Mouse (Mus musculus) liver, postnatal 0 days (tissue): Measurements from ENCODE around the gene Ntm. TPM values are rescaled to one million over a fixed set of nuclear protein-coding genes. Genes with fewer than 3 reads are reported as not detected.

Experiments used
- ATAC-seq: fragments of 200-750 bp; cut with Nextera tagmentation; 2 replicates; pipeline ENCODE4 v1.8.0; 2017; ENCODE audit warnings: mild to moderate bottlenecking, moderate library complexity
- DNase-seq: peaks from one replicate; pipeline ENCODE4 v3.0.0-alpha.2; 2016
- H3K27ac ChIP-seq: fragments of 300-500 bp; sonication (generic); 2 replicates; pipeline ENCODE4 v1.5.1; 2014; ENCODE audit warnings: antibody characterized with exemption, moderate library complexity, mild to moderate bottlenecking, low read depth
- H3K27me3 ChIP-seq: fragments of 300-500 bp; sonication (generic); 2 replicates; pipeline ENCODE4 v1.6.1; 2014; ENCODE audit warnings: low read length, control low read depth, mixed read lengths; ENCODE audit not compliant: insufficient read depth
- H3K36me3 ChIP-seq: fragments of 300-500 bp; sonication (generic); replicated peaks from 2 replicates; pipeline ENCODE4 v1.6.1; 2014; ENCODE audit warnings: mild to moderate bottlenecking, control low read depth, low read length, moderate library complexity, mixed read lengths; ENCODE audit not compliant: insufficient read depth
- H3K4me1 ChIP-seq: fragments of 300-500 bp; sonication (generic); 2 replicates; pipeline ENCODE4 v1.6.1; 2014; ENCODE audit warnings: antibody characterized with exemption, mild to moderate bottlenecking, control low read depth; ENCODE audit not compliant: insufficient read depth
- H3K4me2 ChIP-seq: fragments of 300-500 bp; sonication (generic); 2 replicates; pipeline ENCODE4 v1.6.1; 2014; ENCODE audit warnings: low read depth, mild to moderate bottlenecking, low read length, moderate library complexity, mixed read lengths
- H3K4me3 ChIP-seq: fragments of 300-500 bp; sonication (generic); 2 replicates; pipeline ENCODE4 v1.5.1; 2014; ENCODE audit warnings: low read depth, low read length
- H3K9ac ChIP-seq: fragments of 300-500 bp; sonication (generic); replicated peaks from 2 replicates; pipeline ENCODE4 v1.6.1; 2014; ENCODE audit warnings: mild to moderate bottlenecking, moderate library complexity
- H3K9me3 ChIP-seq: fragments of 300-500 bp; sonication (generic); 2 replicates; pipeline ENCODE4 v1.6.1; 2016; ENCODE audit warnings: mild to moderate bottlenecking, control low read depth, low read length, mixed read lengths
- CTCF ChIP-seq: sonication (generic); IDR thresholded peaks from 2 replicates; pipeline ENCODE4 v1.5.1; 2016; ENCODE audit warnings: antibody characterized with exemption, low read depth
- EP300 ChIP-seq: IDR thresholded peaks from 2 replicates; pipeline ENCODE4 v1.6.1; 2016; ENCODE audit warnings: antibody characterized with exemption, low read depth, mild to moderate bottlenecking
- WGBS: fragments of 180-500 bp; shearing (Covaris S2); extraction: QIAGEN DNeasy Blood & Tissue Kit; methylation state at CpG from one replicate; pipeline ENCODE4 v1.1.7; 2014; ENCODE audit not compliant: insufficient replicate concordance; 5-methylcytosine and 5-hydroxymethylcytosine counted together
- polyA plus RNA-seq: library from polyadenylated mRNA; unstranded; fragments of >200 nt; fragmentation: Nextera tagmentation; extraction: Ambion mirVana; gene quantifications from 2 replicates; pipeline ENCODE4 v1.2.1, GENCODE M21; 2015

The Ntm gene
- polyA plus RNA-seq, 1 experiment from 2014 or later = 1.00 TPM

DNA sequence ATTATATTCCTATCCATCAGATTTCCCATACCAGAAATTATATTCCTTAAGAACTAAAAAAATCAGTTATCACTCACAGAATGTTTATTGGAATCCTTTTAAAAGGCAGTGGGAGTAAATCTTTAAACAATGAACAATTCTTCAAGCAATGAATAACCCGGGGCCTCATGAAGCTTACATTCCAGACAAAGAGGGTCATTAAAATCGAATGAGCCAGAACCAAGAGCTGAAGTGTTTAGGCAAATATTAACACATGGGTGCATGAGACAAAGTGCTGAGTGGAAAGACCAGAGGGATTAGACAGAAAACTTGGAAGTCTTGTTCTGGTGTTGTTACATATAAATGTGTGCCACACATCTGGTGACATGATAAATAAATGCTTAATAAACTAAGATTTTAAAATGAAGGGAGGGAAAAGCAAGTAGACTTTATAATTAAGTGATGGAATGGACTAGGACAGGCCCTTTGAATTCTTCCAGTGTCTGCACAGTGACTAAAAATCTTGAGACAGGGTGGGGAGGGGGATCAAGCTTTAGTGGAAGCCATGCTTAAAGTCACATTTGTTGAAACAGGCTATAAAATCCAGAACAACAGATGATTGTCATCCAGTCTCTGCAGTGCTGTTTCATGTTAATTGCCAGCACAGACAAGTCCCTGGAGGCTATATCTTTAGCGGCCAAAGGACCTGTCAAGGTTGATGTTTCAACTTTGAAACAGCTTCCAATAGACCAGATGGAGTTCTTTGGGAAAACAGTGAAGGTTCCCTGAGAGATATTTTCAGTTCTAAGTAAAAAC is 630.4 kb downstream of the Ntm start:
- Histone ChIP-seq H3K27me3 (no peaks in the 10 kb centered on the region), H3K4me2 (no peak overlapping the region), H3K4me3 (no peak overlapping the region), H3K36me3 (no peaks in the 10 kb centered on the region), H3K4me1 (no peaks in the 10 kb centered on the region), H3K27ac (no peak overlapping the region), H3K9me3 (no peaks in the 10 kb centered on the region), H3K9ac (no peak overlapping the region)
- TF ChIP-seq CTCF (no peak), EP300 (no peak)
- 49% methylated on average over 3 of the region's 3 CpGs for WGBS
- ATAC-seq = no peak
- DNase-seq = no peak

DNA sequence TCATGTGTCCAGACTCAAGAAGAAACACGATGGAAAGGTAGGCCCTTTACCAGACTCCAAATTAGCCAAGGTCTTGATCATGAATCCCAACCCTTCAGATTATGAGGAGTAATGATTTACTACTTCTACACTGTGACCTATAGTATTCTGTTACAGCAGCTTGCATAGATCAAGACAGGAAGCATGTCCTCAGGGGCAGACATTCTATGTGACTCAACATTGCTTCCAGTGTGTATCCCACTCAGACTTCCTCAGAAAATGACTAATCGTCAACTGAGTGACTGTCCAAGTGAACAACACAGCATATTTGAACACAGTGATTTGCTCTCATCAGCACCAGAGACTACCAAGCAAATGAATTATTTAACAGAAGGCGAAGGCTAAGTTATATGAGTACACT is 632.5 kb downstream of the Ntm start:
- H3K9ac ChIP-seq = no peak overlapping the region
- no peaks in the 10 kb centered on the region for H3K27me3 ChIP-seq
- ATAC-seq (no peak), DNase-seq (no peak)
- no peak overlapping the region for H3K4me2 ChIP-seq
- WGBS = 61% methylated on average over 3 of the region's 3 CpGs
- no peaks in the 10 kb centered on the region for H3K36me3 ChIP-seq
- no peak overlapping the region for H3K27ac ChIP-seq
- H3K4me1 ChIP-seq = no peaks in the 10 kb centered on the region
- no peak overlapping the region for H3K4me3 ChIP-seq
- no peaks in the 10 kb centered on the region for H3K9me3 ChIP-seq
- TF ChIP-seq EP300 (no peak), CTCF (no peak)

DNA sequence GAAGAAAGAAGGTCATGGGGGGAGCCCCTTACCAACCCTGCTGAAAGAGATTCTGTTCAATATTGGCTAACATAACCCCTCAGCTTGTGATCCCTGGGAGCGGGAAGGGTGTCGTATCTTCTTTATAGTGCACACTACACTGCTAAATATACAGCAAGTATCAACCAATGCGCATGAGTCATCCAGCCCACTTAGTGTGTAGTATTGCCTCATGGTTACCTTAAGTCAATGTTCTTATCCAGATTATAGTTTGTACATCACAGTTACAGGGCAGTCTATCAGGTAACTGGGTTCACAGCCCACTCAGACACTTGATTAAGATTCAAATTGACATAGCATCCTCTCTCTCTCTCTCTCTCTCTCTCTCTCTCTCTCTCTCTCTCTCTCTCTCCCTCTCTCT is 636.7 kb downstream of the Ntm start:
- Histone ChIP-seq H3K4me1 (no peaks in the 10 kb centered on the region), H3K4me3 (no peak overlapping the region), H3K36me3 (no peaks in the 10 kb centered on the region), H3K4me2 (no peak overlapping the region), H3K27me3 (no peaks in the 10 kb centered on the region), H3K9me3 (no peaks in the 10 kb centered on the region), H3K9ac (no peak overlapping the region), H3K27ac (no peak overlapping the region)
- WGBS = 78% methylated on average over 3 of the region's 3 CpGs
- DNase-seq (no peak), ATAC-seq (no peak)
- no peak for TF ChIP-seq EP300
- no peak for TF ChIP-seq CTCF

DNA sequence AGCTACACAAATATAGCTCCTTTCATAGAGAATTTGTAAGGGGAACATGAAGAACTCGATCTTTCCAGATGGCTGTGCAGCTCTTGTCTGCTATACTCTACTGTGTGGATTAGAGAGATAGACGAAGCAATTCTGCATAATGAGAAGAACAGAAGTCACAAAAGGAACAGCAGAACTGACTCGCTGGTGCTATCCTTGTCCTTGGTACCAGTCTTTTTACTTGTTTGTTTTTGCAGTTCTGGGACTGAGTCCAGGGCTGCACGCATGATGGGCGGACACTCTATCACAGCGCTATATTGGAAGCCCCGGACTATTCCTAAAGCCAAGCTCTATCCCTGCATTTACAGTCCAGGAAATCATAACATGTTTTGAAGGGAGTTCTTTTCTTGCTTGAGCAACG is 637.8 kb downstream of the Ntm start:
- Histone ChIP-seq H3K4me1 (no peaks in the 10 kb centered on the region), H3K27ac (no peak overlapping the region), H3K4me3 (no peak overlapping the region), H3K27me3 (no peaks in the 10 kb centered on the region), H3K36me3 (no peaks in the 10 kb centered on the region), H3K4me2 (no peak overlapping the region), H3K9me3 (no peaks in the 10 kb centered on the region), H3K9ac (no peak overlapping the region)
- no peak for DNase-seq
- 74% methylated on average over 8 of the region's 8 CpGs for WGBS
- TF ChIP-seq CTCF = no peak
- no peak for TF ChIP-seq EP300
- no peak for ATAC-seq

DNA sequence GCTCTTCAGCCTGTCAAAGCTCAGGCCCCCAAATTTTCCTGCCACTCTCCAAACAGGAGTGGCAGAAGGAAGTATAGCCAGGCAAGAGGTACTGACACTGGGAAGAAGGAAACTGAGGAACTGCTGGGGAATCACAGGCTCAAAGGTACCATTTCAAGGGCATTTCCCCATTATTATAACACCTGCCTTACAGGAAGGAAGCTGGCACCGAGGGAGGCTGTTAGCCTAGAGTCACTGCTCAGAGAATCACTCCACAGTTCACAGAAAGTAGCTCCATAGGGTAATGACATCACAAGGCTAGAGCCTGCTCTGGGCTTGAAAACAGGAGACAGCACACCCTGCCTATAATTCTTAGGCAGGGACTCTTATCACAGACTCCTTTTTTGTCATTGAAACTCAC is 643.7 kb downstream of the Ntm start:
- H3K4me3 ChIP-seq = no peak overlapping the region
- ATAC-seq = no peak
- 21% methylated on average over 1 of the region's 1 CpGs for WGBS
- H3K9me3 ChIP-seq = no peaks in the 10 kb centered on the region
- no peak for TF ChIP-seq CTCF
- H3K27ac ChIP-seq = no peak overlapping the region
- H3K4me1 ChIP-seq = no peaks in the 10 kb centered on the region
- no peak overlapping the region for H3K4me2 ChIP-seq
- no peak overlapping the region for H3K9ac ChIP-seq
- no peak for DNase-seq
- H3K36me3 ChIP-seq = no peaks in the 10 kb centered on the region
- no peaks in the 10 kb centered on the region for H3K27me3 ChIP-seq

DNA sequence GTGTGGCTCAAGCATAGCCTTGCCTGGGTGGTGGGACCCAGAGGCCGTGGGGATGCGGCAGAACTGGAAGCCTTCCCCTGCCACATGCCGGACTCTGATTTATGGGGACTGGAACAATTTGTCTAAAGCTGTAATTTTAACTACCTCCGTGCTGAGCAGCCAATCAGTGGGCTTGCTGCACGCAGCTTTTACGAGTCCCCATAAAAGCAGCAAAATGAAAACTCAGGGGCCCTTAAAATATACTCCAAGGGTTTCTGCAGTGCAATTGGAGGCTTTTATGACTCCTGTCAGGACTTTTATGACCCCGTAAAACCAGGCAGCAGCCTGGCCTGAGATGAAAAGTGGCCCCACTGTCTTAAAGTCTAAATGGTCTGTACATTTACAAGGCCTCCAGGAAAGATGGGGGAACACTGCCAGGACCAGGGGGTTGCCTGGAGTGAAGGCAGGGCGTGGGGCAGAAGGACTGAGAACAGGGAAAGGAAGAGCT is 644.2 kb downstream of the Ntm start:
- H3K4me1 ChIP-seq = no peaks in the 10 kb centered on the region
- H3K4me2 ChIP-seq = no peak overlapping the region
- H3K9me3 ChIP-seq = no peaks in the 10 kb centered on the region
- no peak overlapping the region for H3K27ac ChIP-seq
- H3K9ac ChIP-seq = no peak overlapping the region
- TF ChIP-seq EP300 (no peak), CTCF (no peak)
- no peaks in the 10 kb centered on the region for H3K27me3 ChIP-seq
- DNase-seq (no peak), ATAC-seq (no peak)
- H3K36me3 ChIP-seq = no peaks in the 10 kb centered on the region
- WGBS = 34% methylated on average over 8 of the region's 8 CpGs
- no peak overlapping the region for H3K4me3 ChIP-seq
